Mouse (Mus musculus) hindbrain, postnatal 0 days (tissue): ENCODE results near the gene Palld. TPM values are rescaled to one million over a fixed set of nuclear protein-coding genes. Genes with fewer than 3 reads are reported as not detected.

Experiments
- ATAC-seq: fragments of 200-750 bp; cut with Nextera tagmentation; 2 replicates; pipeline ENCODE4 v1.8.0; 2017; ENCODE audit warnings: mild to moderate bottlenecking, moderate TSS enrichment, moderate library complexity
- DNase-seq: peaks from one replicate; pipeline ENCODE4 v3.0.0-alpha.2; 2015; ENCODE audit warnings: low spot score
- H3K27ac ChIP-seq: fragments of 300-500 bp; sonication (generic); 2 replicates; pipeline ENCODE4 v1.5.1; 2014; ENCODE audit warnings: mild to moderate bottlenecking
- H3K27me3 ChIP-seq: fragments of 300-500 bp; sonication (generic); 2 replicates; pipeline ENCODE4 v1.6.1; 2014; ENCODE audit warnings: low read length, mixed read lengths; ENCODE audit not compliant: insufficient read depth
- H3K36me3 ChIP-seq: fragments of 300-500 bp; sonication (generic); 2 replicates; pipeline ENCODE4 v1.6.1; 2014; ENCODE audit warnings: low read length, mixed read lengths; ENCODE audit not compliant: insufficient read depth
- H3K4me1 ChIP-seq: fragments of 300-500 bp; sonication (generic); 2 replicates; pipeline ENCODE4 v1.6.1; 2014; ENCODE audit warnings: antibody characterized with exemption, low read length, mixed read lengths; ENCODE audit not compliant: insufficient read depth
- H3K4me2 ChIP-seq: fragments of 300-500 bp; sonication (generic); 2 replicates; pipeline ENCODE4 v1.6.1; 2014; ENCODE audit warnings: low read depth, mild to moderate bottlenecking, low read length, moderate library complexity, mixed read lengths
- H3K4me3 ChIP-seq: fragments of 300-500 bp; sonication (generic); 2 replicates; pipeline ENCODE4 v1.5.1; 2014; ENCODE audit warnings: low read length
- H3K9ac ChIP-seq: fragments of 300-500 bp; sonication (generic); replicated peaks from 2 replicates; pipeline ENCODE4 v1.6.1; 2014; ENCODE audit warnings: mild to moderate bottlenecking, low read length, moderate library complexity, mixed read lengths
- H3K9me3 ChIP-seq: fragments of 300-500 bp; sonication (generic); 2 replicates; pipeline ENCODE4 v1.6.1; 2016; ENCODE audit warnings: low read length, mixed read lengths
- CTCF ChIP-seq: IDR thresholded peaks from 2 replicates; pipeline ENCODE4 v1.5.1; 2016; ENCODE audit warnings: antibody characterized with exemption, control low read depth, low read depth
- WGBS: fragments of 180-500 bp; shearing (Covaris S2); extraction: QIAGEN DNeasy Blood & Tissue Kit; methylation state at CpG from one replicate; pipeline ENCODE4 v1.1.7; 2014; 5-methylcytosine and 5-hydroxymethylcytosine counted together
- polyA plus RNA-seq: library from polyadenylated mRNA; unstranded; fragments of >200 nt; fragmentation: Nextera tagmentation; extraction: Ambion mirVana; gene quantifications from 2 replicates; pipeline ENCODE4 v1.2.1, GENCODE M21; 2015
- total RNA-seq: library from RNA; depleted of rRNA; stranded (reverse); fragments of >200 nt; gene quantifications from 2 replicates; pipeline ENCODE4 v1.2.3, GENCODE M21; 2014

Palld gene
- total and polyA plus RNA-seq, 2 experiments from 2014 or later, result 3.5 to 14.0 TPM

DNA sequence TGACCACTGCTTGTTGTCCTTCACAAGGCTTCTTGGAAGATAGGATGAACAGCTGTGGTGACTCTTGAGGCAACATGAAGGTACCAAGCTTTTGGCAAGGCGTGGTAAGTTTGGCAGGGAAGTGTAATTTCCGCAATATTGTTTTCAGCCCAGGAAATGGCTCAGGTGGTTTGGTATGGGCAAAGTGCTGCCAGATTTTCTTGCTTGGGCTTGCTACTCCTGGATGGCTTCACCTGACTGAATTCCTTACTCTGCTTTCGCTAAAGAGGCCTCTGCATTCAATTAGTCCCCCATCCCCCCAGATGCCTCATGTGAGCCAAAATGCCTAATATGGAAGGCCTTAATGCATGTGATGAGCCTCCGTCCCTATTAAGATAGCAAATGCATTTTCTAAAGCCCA lies 322.7 kb downstream of the Palld start:
- H3K27ac ChIP-seq, result no peak overlapping the region
- H3K27me3 ChIP-seq, result no peaks in the 10 kb centered on the region
- peak; percentile 27; the same call in 1 of the 2 replicates for ATAC-seq
- H3K36me3 ChIP-seq, result no peaks in the 10 kb centered on the region
- no peak overlapping the region for H3K4me3 ChIP-seq
- no peak overlapping the region for H3K9ac ChIP-seq
- TF ChIP-seq CTCF, result no peak
- 70% methylated on average over 4 of the region's 4 CpGs for WGBS
- no peaks in the 10 kb centered on the region for H3K9me3 ChIP-seq
- no peak overlapping the region for H3K4me2 ChIP-seq
- no peaks in the 10 kb centered on the region for H3K4me1 ChIP-seq
- DNase-seq, result peak; percentile 17

DNA sequence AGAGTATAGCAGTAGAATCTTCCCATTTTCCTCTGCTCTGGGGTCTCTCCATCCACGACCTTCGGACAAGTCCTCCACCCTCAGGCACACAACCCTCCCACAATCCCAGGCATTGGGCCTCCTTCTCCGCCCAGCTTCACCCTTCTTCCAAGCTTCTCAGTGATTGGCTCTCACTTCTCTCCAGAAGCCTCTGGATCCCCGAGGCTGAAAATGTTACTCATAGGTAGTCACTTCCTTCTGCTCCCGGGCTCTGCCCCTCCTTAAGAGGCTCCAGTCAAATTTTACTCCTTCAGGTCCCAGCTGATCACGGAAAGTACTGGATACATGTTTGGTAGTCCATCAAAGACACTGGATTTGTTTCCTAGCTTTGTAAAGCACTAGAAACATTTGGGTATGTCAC lies 323.7 kb downstream of the Palld start:
- no peak for ATAC-seq
- TF ChIP-seq CTCF, result no peak
- 88% methylated on average over 6 of the region's 6 CpGs for WGBS
- no peaks in the 10 kb centered on the region for H3K4me1 ChIP-seq
- H3K9me3 ChIP-seq, result no peaks in the 10 kb centered on the region
- no peak overlapping the region for H3K4me3 ChIP-seq
- no peak overlapping the region for H3K9ac ChIP-seq
- no peaks in the 10 kb centered on the region for H3K27me3 ChIP-seq
- H3K27ac ChIP-seq, result no peak overlapping the region
- no peak overlapping the region for H3K4me2 ChIP-seq
- DNase-seq, result no peak
- H3K36me3 ChIP-seq, result no peaks in the 10 kb centered on the region

GRCm38 (mm10) chr8:61575096-61575653 lies 327.3 kb downstream of the Palld start:
- H3K36me3 ChIP-seq, result no peaks in the 10 kb centered on the region
- H3K27ac ChIP-seq, result no peak overlapping the region
- no peak overlapping the region for H3K4me2 ChIP-seq
- ATAC-seq (no peak), DNase-seq (no peak)
- 0 out of 2 replicates have a peak, but pooled peaks cover 2% of the 10 kb centered on the region for H3K4me1 ChIP-seq
- H3K9me3 ChIP-seq, result no peaks in the 10 kb centered on the region
- TF ChIP-seq CTCF, result no peak
- H3K4me3 ChIP-seq, result no peak overlapping the region
- H3K27me3 ChIP-seq, result no peaks in the 10 kb centered on the region
- no peak overlapping the region for H3K9ac ChIP-seq
- WGBS, result 50% methylated on average over 4 of the region's 4 CpGs

DNA sequence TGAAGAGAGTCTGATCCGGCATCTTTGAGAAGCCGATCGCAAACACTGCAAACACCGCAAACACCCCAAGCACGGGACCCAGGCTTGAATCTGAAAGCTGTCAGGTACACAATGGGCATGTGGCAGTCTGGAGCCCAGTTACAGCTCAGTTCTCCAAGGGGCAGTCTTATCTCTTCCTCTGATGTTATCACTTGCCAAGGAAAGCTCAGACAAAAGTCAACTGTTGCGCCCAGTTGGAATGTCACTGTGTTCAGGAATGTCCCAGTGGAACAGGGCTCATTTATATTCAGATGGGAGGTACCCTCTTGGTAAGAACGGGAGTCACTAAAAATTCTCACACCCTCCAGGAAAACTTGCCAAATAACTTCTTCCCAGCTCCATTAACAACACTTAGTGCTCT lies 328.0 kb downstream of the Palld start:
- H3K9ac ChIP-seq, result no peak overlapping the region
- H3K9me3 ChIP-seq, result no peaks in the 10 kb centered on the region
- no peak overlapping the region for H3K27ac ChIP-seq
- 0 out of 2 replicates have a peak, but pooled peaks cover 2% of the 10 kb centered on the region for H3K4me1 ChIP-seq
- ATAC-seq (no peak), DNase-seq (no peak)
- no peak for TF ChIP-seq CTCF
- no peaks in the 10 kb centered on the region for H3K27me3 ChIP-seq
- H3K4me2 ChIP-seq, result no peak overlapping the region
- WGBS, result 74% methylated on average over 7 of the region's 7 CpGs
- H3K36me3 ChIP-seq, result no peaks in the 10 kb centered on the region
- no peak overlapping the region for H3K4me3 ChIP-seq

DNA sequence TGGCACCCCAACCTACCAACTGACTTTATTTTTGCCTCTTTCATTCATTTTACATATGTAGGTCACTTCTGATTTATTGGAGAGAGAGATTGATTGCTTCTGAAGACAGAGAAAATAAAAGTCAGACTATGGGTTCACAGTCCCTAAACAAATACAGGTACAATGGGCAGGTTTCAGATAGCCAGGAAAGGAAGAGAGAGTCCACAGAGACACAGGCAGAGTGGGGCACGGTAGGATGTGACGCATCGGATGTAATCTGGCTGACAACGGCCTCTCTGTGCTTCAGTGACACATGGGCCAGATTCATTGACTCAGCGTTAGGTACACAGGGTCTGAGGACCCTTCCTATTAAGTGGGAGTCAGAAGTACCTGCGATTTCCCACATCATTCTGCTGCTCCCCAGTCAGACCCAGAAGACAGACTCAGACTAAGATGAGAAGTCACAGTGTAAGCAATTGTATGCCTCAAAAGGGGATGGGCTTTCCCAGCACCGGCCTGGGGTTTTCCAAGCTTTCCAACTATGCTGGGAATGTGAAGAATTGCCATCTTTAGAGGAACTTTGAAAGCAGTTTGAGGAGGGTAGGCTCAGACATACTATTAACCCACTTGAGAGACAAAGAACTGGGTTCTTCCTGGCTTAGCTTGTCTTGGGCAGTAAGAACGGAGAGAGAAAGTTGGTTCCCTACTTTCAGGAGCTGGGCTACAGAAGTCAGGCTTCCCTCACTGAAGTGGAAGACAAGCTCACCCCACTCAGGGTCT lies 329.1 kb downstream of the Palld start:
- H3K36me3 ChIP-seq, result no peaks in the 10 kb centered on the region
- H3K4me3 ChIP-seq, result no peak overlapping the region
- H3K4me2 ChIP-seq, result no peak overlapping the region
- WGBS, result 74% methylated on average over 8 of the region's 8 CpGs
- ATAC-seq (no peak), DNase-seq (no peak)
- H3K9ac ChIP-seq, result no peak overlapping the region
- no peaks in the 10 kb centered on the region for H3K9me3 ChIP-seq
- H3K27ac ChIP-seq, result no peak overlapping the region
- H3K4me1 ChIP-seq, result 0 out of 2 replicates have a peak, but pooled peaks cover 2% of the 10 kb centered on the region
- H3K27me3 ChIP-seq, result no peaks in the 10 kb centered on the region
- TF ChIP-seq CTCF, result no peak

DNA sequence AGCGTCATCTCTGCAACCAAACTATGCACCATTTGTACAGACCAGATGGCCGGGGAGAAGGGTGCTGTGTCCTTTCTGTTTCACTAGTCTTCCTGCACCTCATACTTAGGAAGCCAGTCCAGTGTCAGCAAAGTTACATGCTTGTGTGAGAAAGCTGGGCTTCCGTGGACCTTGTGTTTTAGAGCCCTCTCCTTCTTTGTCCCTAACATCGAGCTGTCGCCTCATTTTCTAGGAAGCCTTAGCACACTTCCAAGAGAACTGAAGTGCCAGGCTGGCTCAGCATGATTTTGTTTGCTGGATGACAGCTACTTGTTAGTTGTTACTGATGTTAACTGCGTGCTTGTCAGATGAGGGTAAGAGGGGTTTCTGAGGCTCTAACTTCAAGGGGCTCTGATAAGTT lies 329.8 kb downstream of the Palld start:
- no peak for TF ChIP-seq CTCF

GRCm38 (mm10) chr8:61570637-61571036 lies 331.9 kb downstream of the Palld start:
- DNase-seq, result no peak
- TF ChIP-seq CTCF, result no peak
- Histone ChIP-seq H3K36me3 (no peaks in the 10 kb centered on the region), H3K27ac (no peak overlapping the region), H3K4me1 (0 out of 2 replicates have a peak, but pooled peaks cover 2% of the 10 kb centered on the region), H3K9ac (no peak overlapping the region), H3K27me3 (no peaks in the 10 kb centered on the region), H3K9me3 (no peaks in the 10 kb centered on the region), H3K4me2 (no peak overlapping the region), H3K4me3 (no peak overlapping the region)
- 97% methylated on average over 2 of the region's 2 CpGs for WGBS
- ATAC-seq, result no peak

More for the DNA sequence above, 329.8 kb downstream of the Palld start:
- Histone ChIP-seq H3K4me2 (no peak overlapping the region), H3K36me3 (no peaks in the 10 kb centered on the region), H3K9me3 (no peaks in the 10 kb centered on the region), H3K27me3 (no peaks in the 10 kb centered on the region), H3K4me3 (no peak overlapping the region), H3K27ac (no peak overlapping the region), H3K4me1 (0 out of 2 replicates have a peak, but pooled peaks cover 2% of the 10 kb centered on the region), H3K9ac (no peak overlapping the region)
- 79% methylated on average over 6 of the region's 6 CpGs for WGBS
- ATAC-seq, result no peak
- DNase-seq, result no peak
